Mouse (Mus musculus): ENCODE results near the gene Tmeff2. TPM values are rescaled to one million over a fixed set of nuclear protein-coding genes. Genes with fewer than 3 reads are reported as not detected.

The Tmeff2 gene
- polyA plus RNA-seq, 1 experiment: 0.31 TPM

DNA sequence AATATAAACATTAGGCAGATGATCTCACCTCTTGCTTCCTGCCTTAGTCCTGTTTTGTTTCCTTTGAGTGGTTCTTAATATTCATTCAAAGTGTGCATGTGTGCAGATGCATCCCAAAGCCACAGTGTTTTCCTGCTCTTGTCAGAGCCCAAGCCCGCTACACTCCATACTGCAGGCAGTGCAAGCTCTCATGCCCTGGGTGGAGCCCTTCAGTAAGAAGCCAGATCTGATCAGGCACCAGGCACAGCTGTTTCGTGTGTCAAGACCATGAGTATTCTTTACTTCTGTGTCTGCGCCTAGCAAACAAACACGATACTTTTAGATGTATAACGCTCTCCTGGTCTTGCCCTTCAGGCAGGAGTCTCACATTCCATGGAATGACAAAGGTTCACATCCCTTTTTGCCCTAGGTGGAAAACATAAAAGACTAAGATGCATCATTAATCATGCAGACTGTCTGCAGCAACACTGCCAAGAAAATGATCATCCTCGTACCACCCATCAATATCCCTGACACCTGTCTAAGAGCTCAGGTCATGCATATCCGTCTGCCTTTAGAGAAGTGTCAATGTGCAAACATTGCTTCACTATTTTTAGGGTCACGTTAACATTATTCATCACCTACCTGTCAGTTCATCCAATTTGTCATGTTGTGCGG, 248.2 kb downstream of the Tmeff2 start:
- no peaks in the 10 kb centered on the region for H3K36me3 ChIP-seq (ENCODE audit: control insufficient read depth, insufficient read depth, low read length, poor library complexity, severe bottlenecking)
- no peak for TF ChIP-seq EP300 (IDR thresholded peaks at IDR 0.05; ENCODE audit: insufficient read depth, low read depth, low read length)
- no peak for TF ChIP-seq POLR2A (IDR thresholded peaks at IDR 0.05; ENCODE audit: insufficient read depth, low read length)
- TF ChIP-seq CTCF (IDR thresholded peaks at IDR 0.05; ENCODE audit: low read depth, low read length): no peak
- H3K9me3 ChIP-seq (replicated peaks; ENCODE audit: control insufficient read depth, insufficient read depth, low read length, poor library complexity, severe bottlenecking): no peaks in the 10 kb centered on the region
- H3K4me1 ChIP-seq (ENCODE audit: control insufficient read depth, insufficient read depth, low read length): no peaks in the 10 kb centered on the region
- no peak overlapping the region for H3K27ac ChIP-seq (ENCODE audit: insufficient read depth, low read length)
- H3K4me3 ChIP-seq (ENCODE audit: low read depth, low read length): no peak overlapping the region
- H3K27me3 ChIP-seq (ENCODE audit: control insufficient read depth, insufficient read depth, low read length, poor library complexity, severe bottlenecking): no peaks in the 10 kb centered on the region
- no peak overlapping the region for H3K9ac ChIP-seq (ENCODE audit: low read depth, poor library complexity, severe bottlenecking)

DNA sequence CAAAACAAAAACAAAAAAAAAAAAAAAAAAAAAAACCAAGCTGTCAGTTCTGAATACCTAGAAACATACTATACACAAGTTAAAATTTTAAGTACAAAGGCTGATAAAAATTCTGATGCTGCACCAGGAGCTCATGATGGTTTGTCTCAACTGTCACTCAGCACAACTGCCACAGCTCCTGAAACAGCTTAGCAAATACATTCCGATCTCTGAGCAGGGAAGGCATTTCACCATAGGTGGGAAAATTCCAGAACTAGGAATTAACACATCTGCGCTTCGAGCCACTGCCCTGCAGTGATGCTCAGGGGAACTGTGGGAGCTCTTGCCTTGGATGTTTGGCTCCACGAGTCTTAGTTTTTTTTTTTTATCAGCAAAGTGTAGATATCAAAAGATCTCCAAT, 249.0 kb downstream of the Tmeff2 start:
- H3K9ac ChIP-seq (ENCODE audit: low read depth, poor library complexity, severe bottlenecking): no peak overlapping the region

DNA sequence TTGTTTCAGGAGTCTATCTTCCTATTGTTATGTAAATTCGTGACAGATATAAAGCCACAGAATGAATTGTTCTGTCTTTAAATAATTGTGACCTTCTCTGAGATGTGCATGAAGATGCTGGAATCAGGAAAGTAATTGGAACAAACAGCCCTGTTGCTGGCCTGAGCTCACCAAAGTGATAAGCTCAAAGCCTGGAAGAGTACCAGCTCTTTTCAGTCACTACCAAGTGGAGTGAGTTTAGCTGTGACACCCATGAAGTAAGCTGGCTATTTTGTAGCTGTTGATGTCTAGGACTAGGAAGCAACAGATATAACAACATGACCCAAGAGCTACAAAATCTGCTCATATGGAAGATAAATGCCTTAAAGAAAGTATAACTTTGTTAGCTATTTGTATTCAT, 249.4 kb downstream of the Tmeff2 start:
- no peaks in the 10 kb centered on the region for H3K4me1 ChIP-seq (ENCODE audit: control insufficient read depth, insufficient read depth, low read length)
- no peaks in the 10 kb centered on the region for H3K27me3 ChIP-seq (ENCODE audit: control insufficient read depth, insufficient read depth, low read length, poor library complexity, severe bottlenecking)
- no peak overlapping the region for H3K27ac ChIP-seq (ENCODE audit: insufficient read depth, low read length)
- no peaks in the 10 kb centered on the region for H3K36me3 ChIP-seq (ENCODE audit: control insufficient read depth, insufficient read depth, low read length, poor library complexity, severe bottlenecking)
- no peak overlapping the region for H3K9ac ChIP-seq (ENCODE audit: low read depth, poor library complexity, severe bottlenecking)
- no peaks in the 10 kb centered on the region for H3K9me3 ChIP-seq (replicated peaks; ENCODE audit: control insufficient read depth, insufficient read depth, low read length, poor library complexity, severe bottlenecking)
- TF ChIP-seq EP300 (IDR thresholded peaks at IDR 0.05; ENCODE audit: insufficient read depth, low read depth, low read length): no peak
- TF ChIP-seq POLR2A (IDR thresholded peaks at IDR 0.05; ENCODE audit: insufficient read depth, low read length): no peak
- TF ChIP-seq CTCF (IDR thresholded peaks at IDR 0.05; ENCODE audit: low read depth, low read length): no peak
- H3K4me3 ChIP-seq (ENCODE audit: low read depth, low read length): no peak overlapping the region

More for the DNA sequence above, 249.0 kb downstream of the Tmeff2 start:
- H3K36me3 ChIP-seq (ENCODE audit: control insufficient read depth, insufficient read depth, low read length, poor library complexity, severe bottlenecking): no peaks in the 10 kb centered on the region
- no peaks in the 10 kb centered on the region for H3K9me3 ChIP-seq (replicated peaks; ENCODE audit: control insufficient read depth, insufficient read depth, low read length, poor library complexity, severe bottlenecking)
- H3K4me1 ChIP-seq (ENCODE audit: control insufficient read depth, insufficient read depth, low read length): no peaks in the 10 kb centered on the region
- no peak overlapping the region for H3K27ac ChIP-seq (ENCODE audit: insufficient read depth, low read length)
- H3K27me3 ChIP-seq (ENCODE audit: control insufficient read depth, insufficient read depth, low read length, poor library complexity, severe bottlenecking): no peaks in the 10 kb centered on the region
- no peak for TF ChIP-seq POLR2A (IDR thresholded peaks at IDR 0.05; ENCODE audit: insufficient read depth, low read length)
- TF ChIP-seq CTCF (IDR thresholded peaks at IDR 0.05; ENCODE audit: low read depth, low read length): no peak
- TF ChIP-seq EP300 (IDR thresholded peaks at IDR 0.05; ENCODE audit: insufficient read depth, low read depth, low read length): no peak
- H3K4me3 ChIP-seq (ENCODE audit: low read depth, low read length): no peak overlapping the region

DNA sequence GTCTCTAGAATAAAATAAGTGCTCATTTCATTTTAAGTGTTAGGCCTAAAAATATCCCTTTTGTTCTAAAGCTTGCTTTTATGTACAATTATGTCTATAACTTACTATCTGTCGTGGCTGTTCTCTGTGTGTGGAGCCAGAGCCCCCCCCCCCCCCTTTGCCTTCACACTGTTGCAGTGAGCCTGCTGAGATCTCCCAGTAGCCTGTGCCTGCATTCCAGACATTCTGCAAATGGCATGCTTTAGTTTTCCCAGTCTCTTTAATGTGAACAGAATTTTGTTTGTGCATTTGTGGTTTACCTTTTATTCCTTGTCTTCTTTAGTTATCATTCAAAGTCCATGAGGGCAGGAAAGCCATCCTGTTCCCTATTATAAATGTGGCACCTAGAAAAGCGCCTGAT, 251.6 kb downstream of the Tmeff2 start:
- H3K27me3 ChIP-seq (ENCODE audit: control insufficient read depth, insufficient read depth, low read length, poor library complexity, severe bottlenecking): no peaks in the 10 kb centered on the region
- no peaks in the 10 kb centered on the region for H3K36me3 ChIP-seq (ENCODE audit: control insufficient read depth, insufficient read depth, low read length, poor library complexity, severe bottlenecking)
- TF ChIP-seq POLR2A (IDR thresholded peaks at IDR 0.05; ENCODE audit: insufficient read depth, low read length) (no peak), CTCF (IDR thresholded peaks at IDR 0.05; ENCODE audit: low read depth, low read length) (no peak), EP300 (IDR thresholded peaks at IDR 0.05; ENCODE audit: insufficient read depth, low read depth, low read length) (no peak)
- H3K9me3 ChIP-seq (replicated peaks; ENCODE audit: control insufficient read depth, insufficient read depth, low read length, poor library complexity, severe bottlenecking): no peaks in the 10 kb centered on the region
- no peak overlapping the region for H3K27ac ChIP-seq (ENCODE audit: insufficient read depth, low read length)
- H3K4me3 ChIP-seq (ENCODE audit: low read depth, low read length): no peak overlapping the region
- no peaks in the 10 kb centered on the region for H3K4me1 ChIP-seq (ENCODE audit: control insufficient read depth, insufficient read depth, low read length)
- H3K9ac ChIP-seq (ENCODE audit: low read depth, poor library complexity, severe bottlenecking): no peak overlapping the region

DNA sequence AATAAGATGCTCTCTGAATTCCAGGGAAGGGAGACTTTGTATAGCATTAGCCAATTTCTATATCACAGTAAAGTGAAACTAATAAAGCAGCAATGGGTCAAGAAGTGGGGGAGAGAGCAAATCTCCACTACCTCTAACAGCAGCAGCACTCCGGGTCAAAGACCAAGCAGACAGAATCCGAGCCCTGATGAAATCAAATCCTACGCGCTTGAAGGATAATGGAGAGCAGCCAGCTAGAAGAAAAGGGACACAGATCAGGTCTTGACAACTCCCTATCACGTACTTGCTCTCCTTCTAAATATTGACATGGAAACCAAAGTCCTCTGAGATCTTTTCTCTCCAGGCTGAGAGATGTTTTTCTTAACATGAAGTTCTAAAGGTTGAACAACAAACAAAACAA, 252.4 kb downstream of the Tmeff2 start:
- H3K4me1 ChIP-seq (ENCODE audit: control insufficient read depth, insufficient read depth, low read length): no peaks in the 10 kb centered on the region
- no peaks in the 10 kb centered on the region for H3K27me3 ChIP-seq (ENCODE audit: control insufficient read depth, insufficient read depth, low read length, poor library complexity, severe bottlenecking)
- no peaks in the 10 kb centered on the region for H3K36me3 ChIP-seq (ENCODE audit: control insufficient read depth, insufficient read depth, low read length, poor library complexity, severe bottlenecking)
- H3K9me3 ChIP-seq (replicated peaks; ENCODE audit: control insufficient read depth, insufficient read depth, low read length, poor library complexity, severe bottlenecking): no peaks in the 10 kb centered on the region
- no peak overlapping the region for H3K4me3 ChIP-seq (ENCODE audit: low read depth, low read length)
- H3K27ac ChIP-seq (ENCODE audit: insufficient read depth, low read length): no peak overlapping the region
- no peak for TF ChIP-seq POLR2A (IDR thresholded peaks at IDR 0.05; ENCODE audit: insufficient read depth, low read length)
- no peak for TF ChIP-seq EP300 (IDR thresholded peaks at IDR 0.05; ENCODE audit: insufficient read depth, low read depth, low read length)
- TF ChIP-seq CTCF (IDR thresholded peaks at IDR 0.05; ENCODE audit: low read depth, low read length): no peak
- no peak overlapping the region for H3K9ac ChIP-seq (ENCODE audit: low read depth, poor library complexity, severe bottlenecking)

DNA sequence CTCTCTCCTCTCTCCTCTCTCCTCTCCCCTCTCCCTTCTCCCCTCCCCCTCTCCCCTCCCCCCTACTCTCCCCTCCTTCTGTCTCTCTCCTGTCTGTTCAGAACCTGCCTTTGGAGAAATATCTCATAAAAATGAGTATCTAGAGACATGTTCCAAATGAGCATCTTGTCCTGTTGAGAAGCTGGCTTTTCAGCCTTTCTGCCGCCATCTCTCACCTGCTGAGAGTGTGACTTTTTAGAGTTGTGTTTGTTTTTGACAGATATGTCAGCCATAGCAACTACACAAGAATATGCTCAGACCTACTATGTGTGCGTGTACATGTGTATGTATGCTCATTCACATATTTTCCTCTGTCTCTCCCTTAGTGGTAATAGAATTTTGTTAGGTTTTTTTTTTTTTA, 283.8 kb downstream of the Tmeff2 start:
- no peak overlapping the region for H3K9ac ChIP-seq (ENCODE audit: low read depth, poor library complexity, severe bottlenecking)
- no peaks in the 10 kb centered on the region for H3K27me3 ChIP-seq (ENCODE audit: control insufficient read depth, insufficient read depth, low read length, poor library complexity, severe bottlenecking)
- no peak overlapping the region for H3K27ac ChIP-seq (ENCODE audit: insufficient read depth, low read length)
- H3K4me1 ChIP-seq (ENCODE audit: control insufficient read depth, insufficient read depth, low read length): no peaks in the 10 kb centered on the region
- no peak overlapping the region for H3K4me3 ChIP-seq (ENCODE audit: low read depth, low read length)
- H3K9me3 ChIP-seq (replicated peaks; ENCODE audit: control insufficient read depth, insufficient read depth, low read length, poor library complexity, severe bottlenecking): no peaks in the 10 kb centered on the region
- no peaks in the 10 kb centered on the region for H3K36me3 ChIP-seq (ENCODE audit: control insufficient read depth, insufficient read depth, low read length, poor library complexity, severe bottlenecking)
- TF ChIP-seq EP300 (IDR thresholded peaks at IDR 0.05; ENCODE audit: insufficient read depth, low read depth, low read length): no peak
- TF ChIP-seq CTCF (IDR thresholded peaks at IDR 0.05; ENCODE audit: low read depth, low read length): no peak
- no peak for TF ChIP-seq POLR2A (IDR thresholded peaks at IDR 0.05; ENCODE audit: insufficient read depth, low read length)
